Mouse (Mus musculus) hindbrain, embryonic 12.5 days (tissue): ENCODE data around the gene Pabpn1. TPM values are rescaled to one million over a fixed set of nuclear protein-coding genes. Genes with fewer than 3 reads are reported as not detected.
A peak's percentile ranks its signal among the peaks of the same experiment; 100 is the strongest.

Experiments used
- ATAC-seq: fragments of 200-750 bp; cut with Nextera tagmentation; 2 replicates; pipeline ENCODE4 v1.8.0; 2017; ENCODE audit warnings: moderate TSS enrichment; ENCODE audit not compliant: low FRiP score
- H3K27ac ChIP-seq: fragments of 300-500 bp; sonication (generic); 2 replicates; pipeline ENCODE4 v1.5.1; 2016; ENCODE audit warnings: mild to moderate bottlenecking
- H3K27me3 ChIP-seq: fragments of 300-500 bp; sonication (generic); 2 replicates; pipeline ENCODE4 v1.6.1; 2016; ENCODE audit warnings: mild to moderate bottlenecking
- H3K36me3 ChIP-seq: fragments of 300-500 bp; sonication (generic); 2 replicates; pipeline ENCODE4 v1.6.1; 2016; ENCODE audit warnings: mild to moderate bottlenecking
- H3K4me1 ChIP-seq: fragments of 300-500 bp; sonication (generic); 2 replicates; pipeline ENCODE4 v1.6.1; 2016
- H3K4me2 ChIP-seq: fragments of 300-500 bp; sonication (generic); replicated peaks from 2 replicates; pipeline ENCODE4 v1.6.1; 2016; ENCODE audit warnings: mild to moderate bottlenecking
- H3K4me3 ChIP-seq: fragments of 300-500 bp; sonication (generic); 2 replicates; pipeline ENCODE4 v1.5.1; 2016; ENCODE audit warnings: mild to moderate bottlenecking
- H3K9ac ChIP-seq: fragments of 300-500 bp; sonication (generic); 2 replicates; pipeline ENCODE4 v1.6.1; 2016; ENCODE audit warnings: mild to moderate bottlenecking, moderate library complexity
- H3K9me3 ChIP-seq: fragments of 300-500 bp; sonication (generic); replicated peaks from 2 replicates; pipeline ENCODE4 v1.6.1; 2016; ENCODE audit warnings: mild to moderate bottlenecking
- WGBS: fragments of 180-500 bp; shearing (Covaris S2); methylation state at CpG from one replicate; pipeline ENCODE4 v1.1.7; 2016; 5-methylcytosine and 5-hydroxymethylcytosine counted together
- polyA plus RNA-seq: library from polyadenylated mRNA; unstranded; fragments of >200 nt; fragmentation: Nextera tagmentation; extraction: Ambion mirVana; gene quantifications from 2 replicates; pipeline ENCODE4 v1.2.1, GENCODE M21; 2016

Gene Pabpn1
- polyA plus RNA-seq, 1 experiment from 2014 or later: 201 TPM

GRCm38 (mm10) chr14:54897445-54897844 is 5.1 kb downstream of the Pabpn1 start:
- 74% methylated on average over 2 of the region's 2 CpGs for WGBS
- H3K9ac ChIP-seq: no peak overlapping the region
- H3K4me3 ChIP-seq: no peak overlapping the region
- H3K36me3 ChIP-seq: peaks cover 33% of the 10 kb centered on the region
- H3K4me2 ChIP-seq: no peak overlapping the region
- no peak overlapping the region for H3K27ac ChIP-seq
- H3K4me1 ChIP-seq: peaks cover 27% of the 10 kb centered on the region
- H3K27me3 ChIP-seq: no peaks in the 10 kb centered on the region
- ATAC-seq: no peak
- H3K9me3 ChIP-seq: no peaks in the 10 kb centered on the region

GRCm38 (mm10) chr14:54900383-54900782 is 8.1 kb downstream of the Pabpn1 start:
- Histone ChIP-seq H3K27me3 (no peaks in the 10 kb centered on the region), H3K9ac (no peak overlapping the region), H3K9me3 (no peaks in the 10 kb centered on the region), H3K4me2 (no peak overlapping the region), H3K4me3 (no peak overlapping the region), H3K36me3 (peaks cover 36% of the 10 kb centered on the region), H3K4me1 (peaks cover 18% of the 10 kb centered on the region), H3K27ac (no peak overlapping the region)
- WGBS: 0% methylated on average over 3 of the region's 3 CpGs
- ATAC-seq: peak; percentile 59

DNA sequence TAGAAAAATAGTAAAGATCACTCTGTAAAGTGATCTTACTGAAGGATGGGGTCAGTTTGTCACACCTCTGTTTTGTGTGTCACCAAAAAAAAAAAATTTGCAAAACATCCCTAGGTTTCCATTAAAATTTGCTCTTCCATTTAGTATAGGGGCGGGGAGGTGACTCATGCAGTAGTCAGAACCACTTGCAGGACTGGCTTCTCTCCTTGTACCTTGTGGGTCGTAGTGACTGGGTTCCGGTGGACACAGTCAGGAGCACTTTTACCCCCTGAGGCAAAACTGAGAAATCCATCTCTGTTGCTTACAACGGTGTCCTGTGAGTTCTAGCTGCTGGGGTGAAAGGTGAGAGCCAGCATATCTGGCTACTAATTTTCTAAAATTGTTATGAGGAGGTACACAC is 11.3 kb downstream of the Pabpn1 start:
- no peak overlapping the region for H3K27ac ChIP-seq
- no peak overlapping the region for H3K9ac ChIP-seq
- no peaks in the 10 kb centered on the region for H3K27me3 ChIP-seq
- ATAC-seq: no peak
- H3K36me3 ChIP-seq: peaks cover 38% of the 10 kb centered on the region
- H3K9me3 ChIP-seq: no peaks in the 10 kb centered on the region
- no peak overlapping the region for H3K4me3 ChIP-seq
- peaks cover 6% of the 10 kb centered on the region; the same call in 1 of the 2 replicates for H3K4me1 ChIP-seq
- H3K4me2 ChIP-seq: no peak overlapping the region
- 87% methylated on average over 4 of the region's 4 CpGs for WGBS

GRCm38 (mm10) chr14:54908682-54909081 is 16.4 kb downstream of the Pabpn1 start:
- peaks cover 35% of the 10 kb centered on the region for H3K4me1 ChIP-seq
- no peak overlapping the region for H3K4me2 ChIP-seq
- WGBS: 79% methylated on average over 7 of the region's 7 CpGs
- H3K9me3 ChIP-seq: no peaks in the 10 kb centered on the region
- H3K27ac ChIP-seq: no peak overlapping the region
- H3K27me3 ChIP-seq: no peaks in the 10 kb centered on the region
- H3K4me3 ChIP-seq: no peak overlapping the region
- peaks cover 53% of the 10 kb centered on the region for H3K36me3 ChIP-seq
- H3K9ac ChIP-seq: no peak overlapping the region
- ATAC-seq: no peak

DNA sequence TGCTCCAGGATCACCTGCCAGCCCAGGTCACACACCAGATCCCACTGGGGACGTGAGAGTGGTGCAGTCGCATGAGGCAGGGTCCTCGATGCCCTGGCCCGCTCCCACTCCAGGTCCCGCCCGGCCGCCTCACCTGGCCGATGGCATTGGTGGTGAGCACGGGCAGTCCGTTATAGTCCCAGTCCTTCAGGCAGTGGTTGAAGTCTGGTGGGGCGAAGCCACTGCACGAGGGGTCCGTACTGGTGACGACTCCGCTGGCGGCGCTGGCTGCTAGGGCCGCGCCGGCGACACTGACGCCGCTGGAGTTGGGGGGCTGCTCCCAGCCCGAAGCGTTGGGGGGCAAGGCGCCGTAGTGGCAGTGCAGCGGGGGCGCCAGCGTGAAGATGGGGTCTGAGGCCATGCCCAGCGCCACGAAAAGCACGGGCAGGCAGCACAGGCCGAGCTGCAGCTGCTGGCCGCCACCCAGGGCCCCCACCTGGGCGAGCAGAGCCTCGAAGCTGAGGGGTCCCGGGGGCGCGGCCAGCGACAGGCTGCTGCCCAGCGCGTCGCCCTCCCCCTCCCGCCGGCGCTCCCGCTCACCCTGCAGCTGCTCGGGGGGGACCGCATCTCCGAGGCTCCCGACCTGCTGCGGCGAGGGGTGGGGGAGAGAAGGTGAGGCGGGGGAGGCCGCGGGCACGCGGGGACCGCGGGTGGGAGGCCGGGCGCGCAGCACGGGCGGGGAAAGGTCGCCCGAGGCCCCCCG is 20.0 kb downstream of the Pabpn1 start:
- peak overlapping the region; percentile 76 for H3K4me3 ChIP-seq
- peaks cover 37% of the 10 kb centered on the region for H3K4me1 ChIP-seq
- H3K9me3 ChIP-seq: no peaks in the 10 kb centered on the region
- H3K4me2 ChIP-seq: peak overlapping the region; percentile 99
- H3K27ac ChIP-seq: peak overlapping the region; percentile 92
- peaks cover 48% of the 10 kb centered on the region for H3K36me3 ChIP-seq
- H3K9ac ChIP-seq: peak overlapping the region; percentile 99
- 2% methylated on average over 59 of the region's 69 CpGs for WGBS
- ATAC-seq: peak; percentile 75
- no peaks in the 10 kb centered on the region for H3K27me3 ChIP-seq

DNA sequence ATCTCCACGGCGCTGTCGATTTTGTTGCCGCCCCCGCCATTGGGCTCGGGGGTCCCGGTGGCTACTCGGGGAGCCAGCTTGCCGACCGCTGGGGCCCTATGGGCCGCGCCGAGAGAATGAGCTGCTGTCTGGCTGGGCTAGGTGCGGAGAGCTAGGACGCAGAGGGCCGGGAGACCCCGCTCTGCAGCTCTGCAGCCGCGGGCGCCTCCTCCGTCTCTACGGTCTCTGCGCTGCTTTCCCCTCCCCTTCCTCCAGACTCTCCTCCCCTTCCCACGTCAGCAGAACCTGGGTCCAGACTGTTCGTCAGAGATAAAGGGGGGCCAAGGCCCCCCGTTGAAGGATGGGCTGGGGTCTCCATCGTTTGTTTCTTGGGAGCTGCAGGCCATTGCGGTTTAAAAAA is 20.6 kb downstream of the Pabpn1 start, which contains the start of gene Slc22a17:
Slc22a17 (minus strand) TSS at position 247 of the 400 bp plus-strand sequence.
- peak within 1 kb of the TSS; percentile 99 for H3K9ac ChIP-seq
- H3K27me3 ChIP-seq: no peaks in the 10 kb centered on the region
- peak within 1 kb of the TSS; percentile 92 for H3K27ac ChIP-seq
- WGBS: under 1% methylated on average over 28 of the region's 28 CpGs
- H3K9me3 ChIP-seq: no peaks in the 10 kb centered on the region
- peak; percentile 95 for ATAC-seq
- H3K36me3 ChIP-seq: peaks cover 44% of the 10 kb centered on the region
- peak within 1 kb of the TSS; percentile 76 for H3K4me3 ChIP-seq
- H3K4me1 ChIP-seq: peaks cover 37% of the 10 kb centered on the region
- peak within 1 kb of the TSS; percentile 99 for H3K4me2 ChIP-seq

GRCm38 (mm10) chr14:54913343-54913742 is 21.0 kb downstream of the Pabpn1 start:
- H3K9me3 ChIP-seq: no peaks in the 10 kb centered on the region
- H3K4me2 ChIP-seq: peak overlapping the region; percentile 99
- ATAC-seq: no peak; the same call in 1 of the 2 replicates
- H3K4me1 ChIP-seq: peaks cover 34% of the 10 kb centered on the region
- peak overlapping the region; percentile 76 for H3K4me3 ChIP-seq
- no peaks in the 10 kb centered on the region for H3K27me3 ChIP-seq
- 15% methylated on average over 10 of the region's 10 CpGs for WGBS
- peak overlapping the region; percentile 99 for H3K9ac ChIP-seq
- peaks cover 40% of the 10 kb centered on the region for H3K36me3 ChIP-seq
- peak overlapping the region; percentile 92 for H3K27ac ChIP-seq

GRCm38 (mm10) chr14:54920076-54920685 is 27.9 kb downstream of the Pabpn1 start:
- no peak overlapping the region for H3K4me2 ChIP-seq
- peaks cover 54% of the 10 kb centered on the region for H3K36me3 ChIP-seq
- WGBS: 92% methylated on average over 16 of the region's 16 CpGs
- no peaks in the 10 kb centered on the region for H3K27me3 ChIP-seq
- peaks cover 16% of the 10 kb centered on the region for H3K9me3 ChIP-seq
- no peak overlapping the region for H3K27ac ChIP-seq
- no peak for ATAC-seq
- no peak overlapping the region for H3K4me3 ChIP-seq
- H3K4me1 ChIP-seq: peaks cover 17% of the 10 kb centered on the region
- H3K9ac ChIP-seq: no peak overlapping the region

GRCm38 (mm10) chr14:54924641-54925348 is 32.5 kb downstream of the Pabpn1 start:
- peak overlapping the region; percentile 55 for H3K4me3 ChIP-seq
- H3K4me1 ChIP-seq: peaks cover 39% of the 10 kb centered on the region
- no peaks in the 10 kb centered on the region; the same call in 1 of the 2 replicates for H3K27me3 ChIP-seq
- peaks cover 16% of the 10 kb centered on the region for H3K9me3 ChIP-seq
- H3K9ac ChIP-seq: peak overlapping the region; percentile 78
- WGBS: 7% methylated on average over 7 of the region's 7 CpGs
- ATAC-seq: peak; percentile 55
- H3K4me2 ChIP-seq: peak overlapping the region; percentile 91
- peaks cover 26% of the 10 kb centered on the region for H3K36me3 ChIP-seq
- H3K27ac ChIP-seq: peak overlapping the region; percentile 95

GRCm38 (mm10) chr14:54925349-54926342 is 33.3 kb downstream of the Pabpn1 start, which contains the start of gene Efs:
TSS of gene Efs (minus strand) at chr14:54926126.
- Histone ChIP-seq H3K9ac (peak within 1 kb of the TSS; percentile 78), H3K4me1 (peaks cover 45% of the 10 kb centered on the region), H3K9me3 (peaks cover 16% of the 10 kb centered on the region), H3K27ac (peak within 1 kb of the TSS; percentile 95), H3K36me3 (peaks cover 17% of the 10 kb centered on the region), H3K4me3 (peak within 1 kb of the TSS; percentile 55), H3K27me3 (no peaks in the 10 kb centered on the region; the same call in 1 of the 2 replicates), H3K4me2 (peak within 1 kb of the TSS; percentile 91)
- 1% methylated on average over 57 of the region's 57 CpGs for WGBS
- peak; percentile 51 for ATAC-seq

- peak; percentile 72 for ATAC-seq
- Histone ChIP-seq H3K27ac (peak overlapping the region; percentile 95), H3K27me3 (no peaks in the 10 kb centered on the region; the same call in 1 of the 2 replicates), H3K9me3 (peaks cover 6% of the 10 kb centered on the region), H3K36me3 (peaks cover 8% of the 10 kb centered on the region), H3K4me1 (peaks cover 45% of the 10 kb centered on the region), H3K4me2 (peak overlapping the region; percentile 91), H3K9ac (peak overlapping the region; percentile 78), H3K4me3 (peak overlapping the region; percentile 55)
- under 1% methylated on average over 39 of the region's 58 CpGs for WGBS
Measured at GRCm38 (mm10) chr14:54926401-54927158, 34.3 kb downstream of the Pabpn1 start.
